12 mouse cellular contexts compared by ENCODE assay signal in genomic region chr13:38780630-38781010, GRCm38 (mm10).
"Had no signal": no experiment of that assay in that cellular context is flagged by ENCODE, and none has a peak within 500 bp of the region (broad histone marks: within the 10 kb centered on the region; RNA-seq: fewer than 3 reads in every experiment).

No protein-coding gene starts in this region.

- H3K9ac ChIP-seq: limb, embryonic 13.5 days; liver, embryonic 14.5 days; neural tube, embryonic 12.5 days had no signal

- DNase-seq: kidney, adult 11 months; kidney, postnatal 10 days; kidney, postnatal 4 days; left cerebral cortex, postnatal 4 days; lung, adult 18-20 months; lung, postnatal 36 days; right cerebral cortex, postnatal 25 days; thymus, postnatal 4 days had no signal

- H3K27ac ChIP-seq: layer of hippocampus, adult 2 months; limb, embryonic 13.5 days; liver, embryonic 14.5 days; neural tube, embryonic 12.5 days had no signal

- H3K4me1 ChIP-seq: limb, embryonic 13.5 days had no signal

- H3K27me3 ChIP-seq: limb, embryonic 13.5 days; neural tube, embryonic 12.5 days had no signal

- H3K36me3 ChIP-seq: limb, embryonic 13.5 days; neural tube, embryonic 12.5 days had no signal

- H3K4me2 ChIP-seq: limb, embryonic 13.5 days; neural tube, embryonic 12.5 days had no signal

- H3K4me3 ChIP-seq: layer of hippocampus, adult 2 months; limb, embryonic 13.5 days; neural tube, embryonic 12.5 days had no signal

- H3K9me3 ChIP-seq: limb, embryonic 13.5 days; neural tube, embryonic 12.5 days had no signal
